Mouse (Mus musculus): ENCODE data around the gene Serpinb6b. TPM values are rescaled to one million over a fixed set of nuclear protein-coding genes. Genes with fewer than 3 reads are reported as not detected.

The Serpinb6b gene
- total and polyA plus RNA-seq, 3 experiments, result 11.9 to 41.2 (median 38.9) TPM

DNA sequence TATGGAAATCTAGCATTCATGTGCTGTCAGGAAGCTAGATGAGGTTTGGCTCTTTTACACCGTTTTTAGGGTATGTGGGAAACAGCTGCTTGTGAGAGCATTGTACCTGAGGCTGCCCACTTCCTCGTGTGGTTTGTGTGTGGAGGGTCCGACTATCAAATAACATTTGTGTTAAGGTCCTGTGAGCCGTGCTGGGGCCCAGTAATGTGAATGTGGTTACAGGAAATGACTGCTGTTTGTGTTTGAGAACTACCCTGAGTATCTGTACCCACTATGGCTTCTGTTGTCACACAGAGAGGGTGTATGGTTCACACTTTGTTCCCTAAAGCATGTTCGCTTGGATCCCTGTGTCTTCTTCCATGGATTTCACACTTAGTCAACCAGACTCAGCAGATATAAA lies 1.1 kb downstream of the Serpinb6b start:
- Histone ChIP-seq H3K27ac (ENCODE audit: insufficient read depth, low read depth) (no peak overlapping the region), H3K79me2 (replicated peaks; ENCODE audit: control insufficient read depth, extremely low read depth, insufficient read depth, poor library complexity, severe bottlenecking) (no peaks in the 10 kb centered on the region), H3K9ac (ENCODE audit: insufficient read depth, low read depth) (no peak overlapping the region), H3K9me3 (replicated peaks; ENCODE audit: low read length) (no peaks in the 10 kb centered on the region), H3K4me2 (ENCODE audit: insufficient read depth, low read depth, poor library complexity, severe bottlenecking) (no peak overlapping the region), H3K4me1 (ENCODE audit: control insufficient read depth in 1 of 2, insufficient read depth in 2 of 2) (peaks cover 0 to 29% of the 10 kb centered on the region in 2 experiments; a peak in 2 of 4 replicates), H3K27me3 (replicated peaks) (no peaks in the 10 kb centered on the region), H3K4me3 (replicated peaks in 1 of 3; ENCODE audit: low read depth in 2 of 3, low read length in 2 of 3, poor library complexity in 1 of 3) (peak overlapping the region in 2 of 3 experiments; percentile 60 to 64), H3K36me3 (replicated peaks in 1 of 2; ENCODE audit: control insufficient read depth in 1 of 2, insufficient read depth in 1 of 2, low read length in 1 of 2) (peaks cover 0 to 29% of the 10 kb centered on the region in 2 experiments)
- in situ Hi-C loops (cut with MboI; ENCODE audit: low pct_ligation_motif_present, low pct_unique_long_range_greater_than_20kb, low sequenced_read_pairs), result loop anchor here (5.0 kb wide), 1 partner anchor 59 kb away; no protein-coding TSS in a partner anchor
- TF ChIP-seq RAD21 (IDR thresholded peaks at IDR 0.05; ENCODE audit: low read depth, low read length) (no peak), JUN (IDR thresholded peaks at IDR 0.05; ENCODE audit: insufficient read depth, low read depth, low read length) (no peak), NELFE (IDR thresholded peaks at IDR 0.05; ENCODE audit: low read depth, low read length) (no peak), GABPA (IDR thresholded peaks at IDR 0.05; ENCODE audit: insufficient replicate concordance, low read depth, low read length) (no peak), MXI1 (IDR thresholded peaks at IDR 0.05; ENCODE audit: low read depth, low read length) (no peak), CHD2 (IDR thresholded peaks at IDR 0.05; ENCODE audit: low read length) (no peak), MAZ (IDR thresholded peaks at IDR 0.05; ENCODE audit: low read depth, low read length) (no peak), ZNF384 (IDR thresholded peaks at IDR 0.05; ENCODE audit: low read depth, low read length) (no peak), PAX5 (IDR thresholded peaks at IDR 0.05; ENCODE audit: low read length) (no peak), EP300 (IDR thresholded peaks at IDR 0.05; ENCODE audit: low read length) (no peak), TCF12 (IDR thresholded peaks at IDR 0.05; ENCODE audit: low read depth, low read length) (no peak), SMC3 (IDR thresholded peaks at IDR 0.05; ENCODE audit: low read depth, low read length) (no peak), JUND (conservative IDR thresholded peaks at IDR 0.05; ENCODE audit: low read depth, low read length) (no peak), NRF1 (IDR thresholded peaks at IDR 0.05; ENCODE audit: low read depth, low read length) (no peak)
- peak; percentile 41 for DNase-seq (ENCODE audit: extremely low read depth)
- dilution Hi-C loops (cut with MboI; ENCODE audit: extremely low pct_ligation_motif_present, extremely low pct_unique_long_range_greater_than_20kb, low sequenced_read_pairs), result no loop called here

DNA sequence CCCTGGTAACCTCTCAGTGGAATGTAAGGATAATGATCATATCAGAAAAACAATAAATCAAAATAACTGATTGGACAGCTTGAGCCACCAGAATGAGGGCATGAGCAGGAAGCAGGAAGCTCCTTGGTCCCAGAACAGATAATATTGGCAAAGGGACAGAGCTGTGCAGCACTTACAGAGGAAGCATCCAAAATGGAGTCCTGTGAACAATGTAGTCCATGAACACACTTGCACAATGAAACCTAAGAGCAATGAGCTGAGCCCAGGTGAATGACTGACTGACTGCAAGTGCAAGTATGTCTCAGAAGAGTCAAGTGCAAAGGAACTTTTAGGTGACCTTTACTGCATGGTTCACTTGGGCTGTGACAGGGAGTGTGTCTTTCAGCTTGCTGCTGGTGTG lies 2.2 kb downstream of the Serpinb6b start:
- dilution Hi-C loops (cut with MboI; ENCODE audit: extremely low pct_ligation_motif_present, extremely low pct_unique_long_range_greater_than_20kb, low sequenced_read_pairs) (no loop called here), in situ Hi-C loops (cut with MboI; ENCODE audit: low pct_ligation_motif_present, low pct_unique_long_range_greater_than_20kb, low sequenced_read_pairs) (loop anchor here (5.0 kb wide), 1 partner anchor 60 kb away; no protein-coding TSS in a partner anchor)
- no peak for DNase-seq (ENCODE audit: extremely low read depth)
- H3K27me3 ChIP-seq (replicated peaks), result no peaks in the 10 kb centered on the region
- H3K4me1 ChIP-seq (ENCODE audit: control insufficient read depth in 1 of 2, insufficient read depth in 2 of 2), result peaks cover 0 to 39% of the 10 kb centered on the region in 2 experiments; a peak in 2 of 4 replicates
- H3K9me3 ChIP-seq (replicated peaks; ENCODE audit: low read length), result no peaks in the 10 kb centered on the region
- H3K4me2 ChIP-seq (ENCODE audit: insufficient read depth, low read depth, poor library complexity, severe bottlenecking), result no peak overlapping the region
- no peaks in the 10 kb centered on the region for H3K79me2 ChIP-seq (replicated peaks; ENCODE audit: control insufficient read depth, extremely low read depth, insufficient read depth, poor library complexity, severe bottlenecking)
- no peak overlapping the region for H3K27ac ChIP-seq (ENCODE audit: insufficient read depth, low read depth)
- no peak overlapping the region for H3K4me3 ChIP-seq (replicated peaks in 1 of 3; ENCODE audit: low read depth in 2 of 3, low read length in 2 of 3, poor library complexity in 1 of 3)
- no peak for TF ChIP-seq MYC (IDR thresholded peaks at IDR 0.05; ENCODE audit: low read depth, low read length)
- TF ChIP-seq MEF2A (IDR thresholded peaks at IDR 0.05; ENCODE audit: borderline replicate concordance, low read depth, low read length), result no peak
- no peak for TF ChIP-seq HCFC1 (IDR thresholded peaks at IDR 0.05; ENCODE audit: low read depth, low read length)
- no peak for TF ChIP-seq PAX5 (IDR thresholded peaks at IDR 0.05; ENCODE audit: low read length)
- no peak for TF ChIP-seq SIN3A (IDR thresholded peaks at IDR 0.05; ENCODE audit: low read length)
- no peak for TF ChIP-seq CHD2 (IDR thresholded peaks at IDR 0.05; ENCODE audit: low read length)
- TF ChIP-seq POLR2A (IDR thresholded peaks at IDR 0.05; ENCODE audit: low read depth, low read length), result no peak
- no peak overlapping the region for H3K9ac ChIP-seq (ENCODE audit: insufficient read depth, low read depth)
- peaks cover 0 to 39% of the 10 kb centered on the region in 2 experiments for H3K36me3 ChIP-seq (replicated peaks in 1 of 2; ENCODE audit: control insufficient read depth in 1 of 2, insufficient read depth in 1 of 2, low read length in 1 of 2)

All from CH12.LX (cell line).